Mouse (Mus musculus) liver, adult 2 months (tissue): Measurements from ENCODE around the gene Gm20388. TPM values are rescaled to one million over a fixed set of nuclear protein-coding genes. Genes with fewer than 3 reads are reported as not detected.
A peak's percentile ranks its signal among the peaks of the same experiment; 100 is the strongest.

Experiments
- DNase-seq: peaks from one replicate; pipeline ENCODE4 v3.0.0-alpha.2; 2011; ENCODE audit warnings: low read depth, low spot score; ENCODE audit errors: extremely low read depth
- H3K27ac ChIP-seq: fragments of 200-500 bp; replicated peaks from 2 replicates; pipeline ENCODE4 v1.5.1; 2012; ENCODE audit warnings: low read depth, mild to moderate bottlenecking, control low read depth, inconsistent platforms, low read length; ENCODE audit not compliant: insufficient read depth
- H3K27me3 ChIP-seq: fragments of 200-500 bp; 2 replicates; pipeline ENCODE4 v1.6.1; 2012; ENCODE audit warnings: mild to moderate bottlenecking, moderate library complexity, low read length, inconsistent platforms; ENCODE audit not compliant: control insufficient read depth, insufficient read depth
- H3K36me3 ChIP-seq: fragments of 200-500 bp; 2 replicates; pipeline ENCODE4 v1.6.1; 2012; ENCODE audit warnings: low read length, inconsistent platforms; ENCODE audit not compliant: control insufficient read depth, insufficient read depth
- H3K4me1 ChIP-seq: fragments of 200-500 bp; 2 replicates; pipeline ENCODE4 v1.6.1; 2011; ENCODE audit warnings: low read length; ENCODE audit not compliant: control insufficient read depth, insufficient read depth
- H3K4me3 ChIP-seq: fragments of 200-500 bp; 2 replicates; pipeline ENCODE4 v1.5.1; 2011; ENCODE audit warnings: low read depth, mild to moderate bottlenecking, control low read depth, low read length, moderate library complexity; ENCODE audit not compliant: insufficient read depth
- H3K79me2 ChIP-seq: fragments of 200-500 bp; 2 replicates; pipeline ENCODE4 v1.6.1; 2012; ENCODE audit warnings: inconsistent platforms, mild to moderate bottlenecking, low read length, moderate library complexity; ENCODE audit not compliant: control insufficient read depth, insufficient read depth
- H3K9ac ChIP-seq: fragments of 200-500 bp; 2 replicates; pipeline ENCODE4 v1.6.1; 2012; ENCODE audit warnings: low read depth, mild to moderate bottlenecking, control low read depth, inconsistent platforms, low read length
- CTCF ChIP-seq: fragments of 200-500 bp; IDR thresholded peaks from 2 replicates; pipeline ENCODE4 v1.5.1; 2011; ENCODE audit warnings: low read depth, low read length, control low read depth
- POLR2A ChIP-seq: fragments of 200-500 bp; IDR thresholded peaks from 2 replicates; pipeline ENCODE4 v1.6.1; 2011; ENCODE audit warnings: low read length, control low read depth; ENCODE audit not compliant: insufficient read depth; ENCODE audit errors: extremely low read depth
- whole genome bisulfite sequencing: fragments of 180-500 bp; shearing (Covaris S2); methylation state at CpG from one replicate; pipeline ENCODE4 v1.1.7; 2018; 5-methylcytosine and 5-hydroxymethylcytosine counted together
- polyA plus RNA-seq: library from polyadenylated mRNA; depleted of rRNA; stranded (reverse); fragments of >200 nt; gene quantifications from 2 replicates; pipeline ENCODE4 v1.2.3, GENCODE M21; 2012
- total RNA-seq: library from RNA; depleted of rRNA; stranded (reverse); fragments of >200 nt; gene quantifications from 2 replicates; pipeline ENCODE4 v1.2.3, GENCODE M21; 2014

Gm20388 gene
- total and polyA plus RNA-seq, 2 experiments: 6.4 to 19.9 TPM

- H3K79me2 ChIP-seq: no peaks in the 10 kb centered on the region
- no peaks in the 10 kb centered on the region for H3K36me3 ChIP-seq
- H3K4me1 ChIP-seq: no peaks in the 10 kb centered on the region
- H3K27ac ChIP-seq: no peak overlapping the region
- DNase-seq: no peak
- 93% methylated on average over 3 of the region's 3 CpGs for WGBS
- H3K9ac ChIP-seq: no peak overlapping the region
- TF ChIP-seq CTCF (no peak), POLR2A (no peak)
- no peak overlapping the region for H3K4me3 ChIP-seq
- no peaks in the 10 kb centered on the region for H3K27me3 ChIP-seq
These were observed 2794.0 kb downstream of the Gm20388 start for GRCm38 (mm10) chr8:122704612-122705011.

DNA sequence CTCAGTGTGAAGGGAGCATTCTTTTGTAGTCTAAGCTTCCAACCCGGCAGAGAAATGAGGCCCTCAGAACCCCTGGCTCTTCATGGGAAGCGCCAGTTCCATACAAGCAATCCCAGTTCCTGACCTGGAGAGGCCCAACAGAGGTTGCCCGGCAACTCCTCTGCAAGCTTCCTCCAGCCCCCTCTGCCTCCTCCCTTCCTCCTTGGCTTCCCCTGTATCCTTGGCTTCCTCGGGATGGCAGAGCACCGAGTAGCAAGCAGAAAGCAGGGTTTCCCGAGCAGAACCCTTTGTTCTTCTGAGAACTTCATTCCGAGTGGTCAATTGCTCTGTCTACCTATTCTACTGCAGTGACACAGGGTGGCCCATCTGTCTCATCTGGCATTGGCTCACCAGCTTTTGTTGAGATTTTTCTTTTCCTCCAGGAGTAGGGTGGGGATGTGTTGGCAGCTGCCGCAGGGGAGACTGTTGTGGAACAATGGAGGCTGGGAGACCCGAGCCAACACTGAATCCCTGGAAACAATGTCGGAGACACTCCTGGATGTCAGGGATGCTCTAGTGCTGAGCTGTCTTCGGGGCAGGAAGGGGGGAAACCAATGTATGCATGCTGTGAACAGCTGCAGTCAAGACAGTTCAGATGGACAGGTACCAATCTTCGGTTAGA lies 2795.4 kb downstream of the Gm20388 start:
- no peaks in the 10 kb centered on the region for H3K27me3 ChIP-seq
- no peaks in the 10 kb centered on the region for H3K4me1 ChIP-seq
- WGBS: 67% methylated on average over 12 of the region's 12 CpGs
- H3K9ac ChIP-seq: no peak overlapping the region; the same call in 1 of the 2 replicates
- H3K4me3 ChIP-seq: no peak overlapping the region
- TF ChIP-seq CTCF: no peak
- TF ChIP-seq POLR2A: no peak
- no peaks in the 10 kb centered on the region for H3K36me3 ChIP-seq
- H3K27ac ChIP-seq: no peak overlapping the region
- no peaks in the 10 kb centered on the region for H3K79me2 ChIP-seq
- no peak for DNase-seq

DNA sequence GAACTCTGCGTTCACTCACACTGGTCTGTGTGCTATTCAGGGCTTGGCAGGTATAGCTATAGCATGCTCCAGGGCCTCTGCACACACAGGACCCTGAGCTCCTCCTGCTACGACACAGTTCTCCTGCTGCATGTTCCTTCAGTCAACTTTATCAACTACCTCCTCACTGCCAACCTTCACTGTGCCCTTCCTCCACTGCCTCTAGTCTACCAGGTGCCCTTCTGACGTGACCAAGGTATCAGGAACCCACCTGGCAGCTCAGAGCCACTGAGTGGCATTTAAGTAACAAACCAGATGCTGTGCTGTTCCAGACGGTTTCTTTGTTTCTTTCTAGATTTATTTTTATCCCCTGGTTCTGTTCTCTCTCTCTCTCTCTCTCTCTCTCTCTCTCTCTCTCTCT lies 2796.5 kb downstream of the Gm20388 start:
- no peak for TF ChIP-seq POLR2A
- TF ChIP-seq CTCF: no peak
- H3K27me3 ChIP-seq: no peaks in the 10 kb centered on the region
- WGBS: 81% methylated on average over 4 of the region's 4 CpGs
- no peak overlapping the region for H3K4me3 ChIP-seq
- no peaks in the 10 kb centered on the region for H3K4me1 ChIP-seq
- no peaks in the 10 kb centered on the region for H3K36me3 ChIP-seq
- no peak overlapping the region for H3K9ac ChIP-seq
- no peak for DNase-seq
- H3K27ac ChIP-seq: no peak overlapping the region
- H3K79me2 ChIP-seq: no peaks in the 10 kb centered on the region

GRCm38 (mm10) chr8:122709340-122710111 lies 2798.9 kb downstream of the Gm20388 start:
- Histone ChIP-seq H3K27me3 (no peaks in the 10 kb centered on the region), H3K4me1 (no peaks in the 10 kb centered on the region)
- DNase-seq: no peak

GRCm38 (mm10) chr8:122711480-122711879 lies 2800.8 kb downstream of the Gm20388 start:
- no peak for DNase-seq
- TF ChIP-seq POLR2A: no peak
- no peak for TF ChIP-seq CTCF
- Histone ChIP-seq H3K4me3 (no peak overlapping the region), H3K79me2 (no peaks in the 10 kb centered on the region), H3K27me3 (no peaks in the 10 kb centered on the region), H3K27ac (peak overlapping the region; percentile 17; the same call in 1 of the 2 replicates), H3K36me3 (no peaks in the 10 kb centered on the region), H3K9ac (no peak overlapping the region), H3K4me1 (no peaks in the 10 kb centered on the region)
- 71% methylated on average over 3 of the region's 3 CpGs for WGBS

More at GRCm38 (mm10) chr8:122709340-122710111, 2798.9 kb downstream of the Gm20388 start:
- WGBS: 61% methylated on average over 26 of the region's 26 CpGs
- TF ChIP-seq POLR2A (no peak), CTCF (peak; percentile 9; the same call in 1 of the 2 replicates)
- Histone ChIP-seq H3K27ac (no peak overlapping the region), H3K4me3 (no peak overlapping the region), H3K79me2 (no peaks in the 10 kb centered on the region), H3K9ac (no peak overlapping the region), H3K36me3 (no peaks in the 10 kb centered on the region)
